Mouse (Mus musculus) limb, embryonic 11.5 days (tissue): ENCODE measurements around the gene Gpr61. TPM values are rescaled to one million over a fixed set of nuclear protein-coding genes. Genes with fewer than 3 reads are reported as not detected.

Experiments
- ATAC-seq: fragments of 200-750 bp; cut with Nextera tagmentation; 2 replicates; pipeline ENCODE4 v1.8.0; 2017; ENCODE audit warnings: low read depth; ENCODE audit not compliant: insufficient number of reproducible peaks, low FRiP score, low TSS enrichment
- DNase-seq: peaks from one replicate; pipeline ENCODE4 v3.0.0-alpha.2; 2015; ENCODE audit warnings: low spot score
- H3K27ac ChIP-seq: fragments of 300-500 bp; sonication (generic); replicated peaks from 2 replicates; pipeline ENCODE4 v1.5.1; 2014; ENCODE audit warnings: low read depth, mild to moderate bottlenecking, low read length
- H3K27me3 ChIP-seq: fragments of 300-500 bp; sonication (generic); 2 replicates; pipeline ENCODE4 v1.6.1; 2014; ENCODE audit warnings: mild to moderate bottlenecking, low read length, mixed read lengths; ENCODE audit not compliant: control insufficient read depth, insufficient read depth
- H3K36me3 ChIP-seq: fragments of 300-500 bp; sonication (generic); 2 replicates; pipeline ENCODE4 v1.6.1; 2014; ENCODE audit warnings: mild to moderate bottlenecking, low read length, moderate library complexity, mixed read lengths; ENCODE audit not compliant: control insufficient read depth, insufficient read depth
- H3K4me1 ChIP-seq: fragments of 300-500 bp; sonication (generic); 2 replicates; pipeline ENCODE4 v1.6.1; 2014; ENCODE audit warnings: low read length, mixed read lengths; ENCODE audit not compliant: control insufficient read depth, insufficient read depth
- H3K4me2 ChIP-seq: fragments of 300-500 bp; sonication (generic); 2 replicates; pipeline ENCODE4 v1.6.1; 2014; ENCODE audit warnings: low read depth, mild to moderate bottlenecking, moderate library complexity; ENCODE audit not compliant: severe bottlenecking
- H3K4me3 ChIP-seq: fragments of 300-500 bp; sonication (generic); 2 replicates; pipeline ENCODE4 v1.5.1; 2014; ENCODE audit warnings: low read depth, low read length
- H3K9ac ChIP-seq: fragments of 300-500 bp; sonication (generic); 2 replicates; pipeline ENCODE4 v1.6.1; 2014; ENCODE audit warnings: mild to moderate bottlenecking, low read length
- H3K9me3 ChIP-seq: fragments of 300-500 bp; sonication (generic); 2 replicates; pipeline ENCODE4 v1.6.1; 2016; ENCODE audit warnings: low read length; ENCODE audit not compliant: control insufficient read depth
- WGBS: fragments of 180-500 bp; shearing (Covaris S2); extraction: QIAGEN DNeasy Blood & Tissue Kit; methylation state at CpG from one replicate; pipeline ENCODE4 v1.1.7; 2014; 5-methylcytosine and 5-hydroxymethylcytosine counted together
- polyA plus RNA-seq: library from polyadenylated mRNA; unstranded; fragments of >200 nt; fragmentation: Nextera tagmentation; extraction: Ambion mirVana; gene quantifications from 2 replicates; pipeline ENCODE4 v1.2.1, GENCODE M21; 2014

Gene Gpr61
- polyA plus RNA-seq = 0.11 and 0.29 TPM in 2 replicates

DNA sequence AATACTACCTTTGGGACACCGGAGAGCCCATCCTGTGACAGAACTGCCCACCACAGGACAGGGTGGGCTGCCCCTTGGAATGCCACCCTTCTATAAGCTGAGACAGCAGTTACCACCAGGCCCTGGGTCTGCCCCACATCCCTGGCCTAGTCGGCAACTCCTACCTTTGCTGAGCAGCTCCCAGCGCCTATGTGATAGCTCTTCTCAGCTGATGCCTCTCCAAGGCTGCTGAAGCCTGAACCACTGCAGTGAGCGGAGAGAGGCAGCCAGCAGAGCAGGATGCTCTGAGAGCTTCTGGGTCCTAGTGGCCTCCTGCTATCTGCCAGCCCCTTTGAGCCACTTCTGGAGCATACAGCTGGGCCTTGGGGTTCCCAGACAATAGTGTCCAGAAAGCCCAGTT, at the start of gene Gpr61:
Gene Gpr61 (minus strand): TSS at position 227 of the 400 bp plus-strand sequence.
- DNase-seq (no peak), ATAC-seq (no peak)
- no peaks in the 10 kb centered on the region for H3K9me3 ChIP-seq
- H3K4me1 ChIP-seq = no peaks in the 10 kb centered on the region
- no peak within 1 kb of the TSS for H3K9ac ChIP-seq
- no peak within 1 kb of the TSS for H3K4me3 ChIP-seq
- WGBS = 47% methylated on average over 4 of the region's 4 CpGs
- no peak within 1 kb of the TSS for H3K4me2 ChIP-seq
- no peaks in the 10 kb centered on the region for H3K36me3 ChIP-seq
- no peak within 1 kb of the TSS for H3K27ac ChIP-seq
- H3K27me3 ChIP-seq = no peaks in the 10 kb centered on the region

DNA sequence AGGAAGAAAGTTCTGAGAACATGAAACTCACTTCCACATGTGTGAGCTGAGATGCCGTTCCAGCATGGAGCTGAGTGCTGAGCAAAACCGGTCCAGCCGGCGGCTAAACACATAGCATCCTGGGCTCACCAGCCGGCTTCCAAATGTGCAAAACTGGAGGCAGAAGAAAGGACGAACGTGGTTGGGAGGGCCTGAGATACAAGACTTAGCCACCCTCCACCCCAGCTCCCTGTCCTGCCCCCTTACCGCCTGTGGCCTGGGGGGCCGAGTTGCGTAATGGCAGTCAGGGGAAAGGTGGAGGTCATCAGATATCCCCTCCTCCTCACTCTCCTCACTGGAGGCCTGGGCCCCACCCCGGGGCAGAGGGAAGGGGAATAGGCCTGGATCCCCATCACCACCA, 49.8 kb upstream of the Gpr61 start:
- Histone ChIP-seq H3K9ac (no peak overlapping the region), H3K27me3 (no peaks in the 10 kb centered on the region), H3K4me3 (no peak overlapping the region), H3K4me2 (no peak overlapping the region), H3K36me3 (peaks cover 21% of the 10 kb centered on the region; the same call in 1 of the 2 replicates), H3K27ac (no peak overlapping the region), H3K9me3 (no peaks in the 10 kb centered on the region), H3K4me1 (peaks cover 12% of the 10 kb centered on the region)
- ATAC-seq (no peak), DNase-seq (no peak)
- WGBS = 90% methylated on average over 11 of the region's 11 CpGs

GRCm38 (mm10) chr3:108203621-108204325, 49.1 kb upstream of the Gpr61 start:
- WGBS = 82% methylated on average over 11 of the region's 11 CpGs
- ATAC-seq = no peak
- H3K9me3 ChIP-seq = no peaks in the 10 kb centered on the region
- no peak overlapping the region for H3K4me2 ChIP-seq
- no peaks in the 10 kb centered on the region for H3K27me3 ChIP-seq
- no peak overlapping the region for H3K27ac ChIP-seq
- peaks cover 6% of the 10 kb centered on the region for H3K4me1 ChIP-seq
- no peak overlapping the region for H3K9ac ChIP-seq
- H3K36me3 ChIP-seq = peaks cover 21% of the 10 kb centered on the region; the same call in 1 of the 2 replicates
- H3K4me3 ChIP-seq = no peak overlapping the region
- peak; percentile 88 for DNase-seq

DNA sequence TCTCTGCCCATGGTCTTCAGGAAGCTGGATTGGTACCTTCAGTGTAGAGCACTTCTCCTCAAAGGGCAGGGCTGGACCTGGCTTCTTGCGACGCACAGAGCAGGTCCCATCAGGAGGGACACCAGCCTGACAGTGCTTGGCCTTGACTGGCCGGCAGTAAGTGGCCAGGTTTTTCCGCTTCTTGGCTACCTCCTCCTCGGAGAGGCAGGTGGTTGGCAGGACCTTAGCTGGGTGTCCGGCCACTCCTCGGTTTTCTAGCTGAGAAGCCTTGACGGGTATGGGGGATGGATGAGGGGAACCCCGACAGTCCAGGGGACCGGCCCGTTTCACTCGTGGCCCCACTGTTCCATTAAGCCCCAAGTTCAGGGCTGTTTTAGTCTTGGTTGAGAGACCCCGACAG, 48.5 kb upstream of the Gpr61 start:
- H3K9me3 ChIP-seq = no peaks in the 10 kb centered on the region
- no peak overlapping the region for H3K4me2 ChIP-seq
- H3K36me3 ChIP-seq = peaks cover 21% of the 10 kb centered on the region; the same call in 1 of the 2 replicates
- no peaks in the 10 kb centered on the region for H3K27me3 ChIP-seq
- H3K4me3 ChIP-seq = no peak overlapping the region
- ATAC-seq (no peak), DNase-seq (no peak)
- WGBS = 95% methylated on average over 13 of the region's 13 CpGs
- H3K4me1 ChIP-seq = peaks cover 3% of the 10 kb centered on the region; the same call in 1 of the 2 replicates
- H3K9ac ChIP-seq = no peak overlapping the region
- no peak overlapping the region for H3K27ac ChIP-seq

DNA sequence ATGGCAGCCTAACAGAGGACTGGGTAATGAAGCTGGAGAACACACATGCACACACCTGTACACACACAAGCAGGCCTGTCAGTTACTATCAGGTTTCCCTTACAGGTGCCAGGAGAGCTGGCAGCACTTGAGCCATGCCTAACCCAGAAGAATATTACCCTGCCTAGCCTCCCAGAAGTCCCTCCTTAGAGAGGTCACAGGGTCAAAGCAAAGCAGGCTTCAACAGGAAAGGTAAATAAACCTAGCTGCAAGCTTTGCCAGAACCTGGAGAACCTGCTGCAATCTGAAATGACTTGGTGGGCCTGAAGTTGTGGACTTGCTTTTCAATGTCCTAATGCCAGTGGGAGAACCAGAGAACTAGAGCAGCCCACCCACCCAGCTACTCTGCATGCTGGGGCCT, 47.8 kb upstream of the Gpr61 start:
- ATAC-seq = no peak
- H3K36me3 ChIP-seq = peaks cover 21% of the 10 kb centered on the region; the same call in 1 of the 2 replicates
- no peak overlapping the region for H3K27ac ChIP-seq
- no peak overlapping the region for H3K4me3 ChIP-seq
- no peaks in the 10 kb centered on the region for H3K9me3 ChIP-seq
- no peaks in the 10 kb centered on the region for H3K27me3 ChIP-seq
- no peak overlapping the region for H3K9ac ChIP-seq
- DNase-seq = no peak
- no peak overlapping the region for H3K4me2 ChIP-seq
- H3K4me1 ChIP-seq = peaks cover 4% of the 10 kb centered on the region; the same call in 1 of the 2 replicates

DNA sequence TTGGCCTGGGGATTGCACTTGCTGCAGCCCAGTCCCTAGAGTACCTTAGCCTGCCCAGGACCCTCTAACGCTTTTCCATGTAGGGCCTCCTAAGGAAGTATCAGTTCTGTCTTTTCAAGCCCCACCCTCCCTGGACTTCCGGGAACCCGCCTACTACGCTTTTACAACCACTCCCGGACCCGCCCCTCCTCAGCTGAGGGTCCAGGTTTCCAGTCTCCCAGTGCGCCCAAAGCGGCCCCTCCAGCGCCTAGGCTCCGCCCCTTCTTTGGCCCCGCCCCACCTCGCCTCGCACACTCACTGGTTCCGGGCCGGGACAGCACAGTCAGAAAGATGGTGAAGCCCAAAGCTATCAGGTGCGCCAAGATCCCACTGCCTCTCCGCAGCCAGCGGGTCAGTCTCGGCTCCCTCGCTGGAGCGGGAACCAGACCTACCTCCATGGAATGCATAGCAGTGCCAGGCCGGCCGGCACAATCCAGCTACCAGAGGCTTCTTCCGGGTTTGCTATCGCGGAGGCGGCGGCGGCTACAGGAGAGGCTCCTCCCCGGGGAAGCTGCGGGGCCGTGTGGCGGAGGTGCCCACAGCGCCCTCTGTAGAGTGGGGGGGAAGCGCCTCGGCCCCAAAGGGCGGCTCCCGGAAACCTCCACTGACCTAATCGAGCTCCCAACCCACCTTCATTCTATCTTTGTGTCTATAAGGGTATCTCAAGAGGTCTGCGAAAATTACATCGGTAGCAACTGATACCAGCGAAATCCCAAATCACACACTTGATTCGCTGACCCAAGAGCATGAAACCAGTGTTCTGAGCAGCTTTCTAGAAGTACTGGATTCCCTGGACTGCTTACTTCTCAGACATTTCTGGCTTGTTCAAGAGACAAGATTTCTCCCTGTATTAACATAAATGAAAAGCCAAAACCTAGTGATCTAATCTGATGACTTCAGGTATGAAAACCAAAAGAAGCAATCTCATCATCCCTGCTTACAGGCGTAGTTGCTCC, 45.9 kb upstream of the Gpr61 start, which contains the start of gene Cyb561d1:
Gene Cyb561d1 (minus strand): TSS at position 884 of the 995 bp plus-strand sequence.
- peaks cover 21% of the 10 kb centered on the region; the same call in 1 of the 2 replicates for H3K4me1 ChIP-seq
- WGBS = 3% methylated on average over 44 of the region's 44 CpGs

DNA sequence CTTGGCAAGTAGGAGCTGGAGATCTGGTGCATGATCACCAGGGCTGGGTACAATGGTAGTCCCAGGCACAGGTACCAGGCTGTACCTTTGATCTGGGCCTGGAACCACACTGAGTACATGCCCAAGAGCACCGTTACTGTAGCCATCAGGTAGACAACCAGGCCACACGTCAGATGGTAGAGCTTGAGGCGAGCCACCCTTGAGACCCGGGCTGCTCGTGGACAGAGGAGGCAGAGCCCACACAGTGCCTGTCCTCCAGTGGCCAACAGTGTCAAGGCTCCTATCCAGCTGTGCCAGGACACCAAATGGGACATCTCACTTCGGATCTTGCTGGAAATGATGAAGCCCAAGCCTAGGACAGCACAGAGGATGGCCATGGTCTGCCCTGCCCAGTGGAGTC, 44.5 kb upstream of the Gpr61 start:
- Histone ChIP-seq H3K9me3 (no peaks in the 10 kb centered on the region), H3K4me1 (peaks cover 21% of the 10 kb centered on the region; the same call in 1 of the 2 replicates), H3K4me2 (no peak overlapping the region), H3K36me3 (0 out of 2 replicates have a peak, but pooled peaks cover 3% of the 10 kb centered on the region), H3K27ac (no peak overlapping the region), H3K4me3 (no peak overlapping the region), H3K9ac (no peak overlapping the region), H3K27me3 (no peaks in the 10 kb centered on the region)
- DNase-seq = no peak
- 88% methylated on average over 6 of the region's 6 CpGs for WGBS
- no peak for ATAC-seq

More for the DNA sequence above, 45.9 kb upstream of the Gpr61 start, which contains the start of gene Cyb561d1:
- Histone ChIP-seq H3K27me3 (no peaks in the 10 kb centered on the region), H3K36me3 (peaks cover 12% of the 10 kb centered on the region; the same call in 1 of the 2 replicates), H3K27ac (peak within 1 kb of the TSS; percentile 9; the same call in 1 of the 2 replicates), H3K9me3 (no peaks in the 10 kb centered on the region), H3K4me2 (peak within 1 kb of the TSS; percentile 81), H3K9ac (peak within 1 kb of the TSS; percentile 56), H3K4me3 (peak within 1 kb of the TSS; percentile 53)
- DNase-seq = peak; percentile 94
- peak; percentile 80 for ATAC-seq

- Histone ChIP-seq H3K36me3 (no peaks in the 10 kb centered on the region), H3K9ac (0 out of 2 replicates have a peak overlapping the region, but pooled peaks have one; percentile 3), H3K4me1 (peaks cover 21% of the 10 kb centered on the region; the same call in 1 of the 2 replicates), H3K4me3 (no peak overlapping the region), H3K27ac (no peak overlapping the region), H3K4me2 (no peak overlapping the region; the same call in 1 of the 2 replicates), H3K27me3 (no peaks in the 10 kb centered on the region), H3K9me3 (no peaks in the 10 kb centered on the region)
- DNase-seq (peak; percentile 67), ATAC-seq (0 out of 2 replicates have a peak, but pooled peaks have one; percentile 23)
- WGBS = 17% methylated on average over 13 of the region's 14 CpGs
These were observed 42.4 kb upstream of the Gpr61 start for GRCm38 (mm10) chr3:108197066-108197497.
